Mouse (Mus musculus) layer of hippocampus, postnatal 36 days (tissue): ENCODE results near the gene Brca1. TPM values are rescaled to one million over a fixed set of nuclear protein-coding genes. Genes with fewer than 3 reads are reported as not detected.
"Not testable (repeated sequence)": the region's sequence is repeated elsewhere in the genome, so short reads cannot be mapped to it uniquely, and the experiment has no call there.

Experiments used
- DNase-seq, 2 experiments: peaks; one replicate each; pipeline ENCODE4 v3.0.0; 2022
- total RNA-seq, 2 experiments: library from RNA; stranded (reverse); gene quantifications; 2 replicates each; pipeline ENCODE4 v1.2.3; 2021

The Brca1 gene
- total RNA-seq, 2 experiments from 2014 or later, result 0.96 to 1.6 TPM

GRCm38 (mm10) chr11:101526686-101527085 lies 25.1 kb downstream of the Brca1 start:
- DNase-seq, result no peak

- DNase-seq, result peak; percentile 64 to 74
Observed at GRCm38 (mm10) chr11:101525936-101526595, 25.7 kb downstream of the Brca1 start.

GRCm38 (mm10) chr11:101525056-101525455 lies 26.7 kb downstream of the Brca1 start:
- peak in 1 of 2 experiments; percentile 1 for DNase-seq

- no peak for DNase-seq
Observed at GRCm38 (mm10) chr11:101524446-101524845, 27.3 kb downstream of the Brca1 start.

- DNase-seq, result no peak
Observed at GRCm38 (mm10) chr11:101519364-101519763, 32.4 kb downstream of the Brca1 start.

GRCm38 (mm10) chr11:101518937-101519336 lies 32.8 kb downstream of the Brca1 start:
- DNase-seq, result no peak

- no peak for DNase-seq
Observed at GRCm38 (mm10) chr11:101507090-101507489, 44.7 kb downstream of the Brca1 start.

GRCm38 (mm10) chr11:101506269-101506780 lies 45.4 kb downstream of the Brca1 start:
- DNase-seq, result peak in 1 of 2 experiments; percentile 11

- no peak for DNase-seq
Observed at GRCm38 (mm10) chr11:101486126-101486525, 65.6 kb downstream of the Brca1 start.

GRCm38 (mm10) chr11:101485509-101486028 lies 66.2 kb downstream of the Brca1 start:
- DNase-seq, result no peak

- DNase-seq, result no peak
Observed at GRCm38 (mm10) chr11:101484814-101485213, 66.9 kb downstream of the Brca1 start.

- DNase-seq, result no peak
Observed at GRCm38 (mm10) chr11:101484245-101484644, 67.5 kb downstream of the Brca1 start.

- DNase-seq, result no peak
Observed at GRCm38 (mm10) chr11:101483804-101484203, 68.0 kb downstream of the Brca1 start.

GRCm38 (mm10) chr11:101480912-101481311 lies 70.8 kb downstream of the Brca1 start:
- DNase-seq, result no peak

- peak; percentile 34 to 39 for DNase-seq
Observed at GRCm38 (mm10) chr11:101479171-101479635, 72.6 kb downstream of the Brca1 start.

GRCm38 (mm10) chr11:101477552-101478211 lies 74.1 kb downstream of the Brca1 start:
- no peak for DNase-seq

GRCm38 (mm10) chr11:101477194-101477551 lies 74.6 kb downstream of the Brca1 start:
- DNase-seq, result no peak

- DNase-seq, result not testable (repeated sequence)
Observed at GRCm38 (mm10) chr11:101476361-101476760, 75.4 kb downstream of the Brca1 start.

- DNase-seq, result no peak
Observed at GRCm38 (mm10) chr11:101474298-101474697, 77.5 kb downstream of the Brca1 start.

- not testable (repeated sequence) for DNase-seq
Observed at GRCm38 (mm10) chr11:101473686-101474085, 78.1 kb downstream of the Brca1 start.

GRCm38 (mm10) chr11:101472336-101472735 lies 79.4 kb downstream of the Brca1 start:
- peak in 1 of 2 experiments; percentile 32 for DNase-seq

- DNase-seq, result no peak
Observed at GRCm38 (mm10) chr11:101471926-101472325, 79.8 kb downstream of the Brca1 start.

- no peak for DNase-seq
Observed at GRCm38 (mm10) chr11:101470206-101470605, 81.5 kb downstream of the Brca1 start.
